24 mouse cellular contexts compared by ENCODE assay signal in genomic region chr11:105928171-105928570, GRCm38 (mm10). TPM values are rescaled to one million over a fixed set of nuclear protein-coding genes. Genes with fewer than 3 reads are reported as not detected.
A peak's percentile ranks its signal among the peaks of the same experiment; 100 is the strongest.
DNase-seq lines count a peak whose midpoint lies in the region; ATAC-seq and TF ChIP-seq lines count a peak whose summit lies in the region.
"Had no signal": no experiment of that assay in that cellular context is flagged by ENCODE, and none has a peak within 500 bp of the region (broad histone marks: within the 10 kb centered on the region; RNA-seq: fewer than 3 reads in every experiment).

No protein-coding gene starts in this region.

- H3K9me3 ChIP-seq in forebrain, embryonic 11.5 days (ENCODE audit: control insufficient read depth, low read length), result no peaks in the 10 kb centered on the region
- H3K9me3 ChIP-seq in forebrain, embryonic 13.5 days (replicated peaks), result no peaks in the 10 kb centered on the region
- no peaks in the 10 kb centered on the region for H3K9me3 ChIP-seq in embryonic facial prominence, embryonic 10.5 days
- no peaks in the 10 kb centered on the region for H3K9me3 ChIP-seq in intestine, embryonic 15.5 days
- H3K9me3 ChIP-seq: embryonic facial prominence, embryonic 13.5 days; embryonic facial prominence, embryonic 15.5 days; forebrain, embryonic 10.5 days; G1E had no signal

- ATAC-seq in forebrain, embryonic 11.5 days (replicated peaks; ENCODE audit: low FRiP score), result no peak
- no peak for ATAC-seq in forebrain, embryonic 13.5 days
- no peak for ATAC-seq in intestine, embryonic 15.5 days
- ATAC-seq: activated CD4-positive, CD25-positive, alpha-beta regulatory T cell, adult 4 months; CD4-positive, CD25-positive, alpha-beta regulatory T cell, adult 4 months; forebrain, embryonic 16.5 days; Patski had no signal

- 72% methylated on average over 5 of the region's 5 CpGs for WGBS in forebrain, embryonic 11.5 days
- 72% methylated on average over 5 of the region's 5 CpGs for whole genome bisulfite sequencing in forebrain, embryonic 13.5 days
- WGBS in kidney, adult 2 months, result 30% methylated on average over 5 of the region's 5 CpGs
- 72% methylated on average over 5 of the region's 5 CpGs for WGBS in embryonic facial prominence, embryonic 10.5 days
- 80% methylated on average over 5 of the region's 5 CpGs for WGBS in intestine, embryonic 15.5 days

- peak; percentile 29 for DNase-seq in forebrain, embryonic 11.5 days (ENCODE audit: low spot score)
- DNase-seq in kidney, adult 2 months, result peak; percentile 54
- DNase-seq in kidney, postnatal 10 days, result no peak
- peak; percentile 2 for DNase-seq in embryonic facial prominence, embryonic 10.5 days (ENCODE audit: low spot score)
- DNase-seq: adrenal gland, adult 8-10 months; adrenal gland, postnatal 14 days; adrenal gland, postnatal 36 days; B cell, adult 2 months; cerebellum, adult 11-12 months; cerebellum, adult 2 months; cerebellum, adult 9-10 months; cerebellum, postnatal 10 days; cerebellum, postnatal 25 days had no signal

- no peak for TF ChIP-seq POLR2A in kidney, adult 2 months (IDR thresholded peaks at IDR 0.05; ENCODE audit: low read depth, low read length)

- H3K9ac ChIP-seq in forebrain, embryonic 11.5 days (ENCODE audit: low read length), result no peak overlapping the region
- H3K9ac ChIP-seq in forebrain, embryonic 13.5 days, result no peak overlapping the region
- H3K9ac ChIP-seq in intestine, embryonic 15.5 days, result no peak overlapping the region
- H3K9ac ChIP-seq: embryonic facial prominence, embryonic 13.5 days; embryonic facial prominence, embryonic 15.5 days had no signal

- no peak overlapping the region for H3K4me3 ChIP-seq in forebrain, embryonic 11.5 days (ENCODE audit: low read depth, low read length)
- H3K4me3 ChIP-seq in forebrain, embryonic 13.5 days, result no peak overlapping the region
- no peak overlapping the region for H3K4me3 ChIP-seq in kidney, adult 2 months (ENCODE audit: insufficient read depth, low read depth, low read length)
- H3K4me3 ChIP-seq in embryonic facial prominence, embryonic 10.5 days, result no peak overlapping the region
- H3K4me3 ChIP-seq in intestine, embryonic 15.5 days (replicated peaks), result no peak overlapping the region
- H3K4me3 ChIP-seq: embryonic facial prominence, embryonic 13.5 days; embryonic facial prominence, embryonic 15.5 days; erythroblast, embryonic 14.5 days; forebrain, embryonic 10.5 days had no signal

- no peaks in the 10 kb centered on the region for H3K36me3 ChIP-seq in forebrain, embryonic 11.5 days (ENCODE audit: control insufficient read depth, insufficient read depth, low read length)
- H3K36me3 ChIP-seq in forebrain, embryonic 13.5 days (ENCODE audit: poor library complexity, severe bottlenecking), result peaks cover 9% of the 10 kb centered on the region
- no peaks in the 10 kb centered on the region for H3K36me3 ChIP-seq in kidney, adult 2 months (ENCODE audit: control insufficient read depth, insufficient read depth, low read length)
- peaks cover 4% of the 10 kb centered on the region for H3K36me3 ChIP-seq in embryonic facial prominence, embryonic 10.5 days (replicated peaks)
- H3K36me3 ChIP-seq in intestine, embryonic 15.5 days, result 0 out of 2 replicates have a peak, but pooled peaks cover 4% of the 10 kb centered on the region
- H3K36me3 ChIP-seq: G1E had no signal

- H3K4me1 ChIP-seq in forebrain, embryonic 11.5 days (replicated peaks; ENCODE audit: control insufficient read depth, insufficient read depth, low read length), result no peaks in the 10 kb centered on the region
- H3K4me1 ChIP-seq in forebrain, embryonic 13.5 days, result peaks cover 5% of the 10 kb centered on the region
- peaks cover 10% of the 10 kb centered on the region; the same call in 1 of the 2 replicates for H3K4me1 ChIP-seq in kidney, adult 2 months (ENCODE audit: control insufficient read depth, insufficient read depth, low read length)
- peaks cover 6% of the 10 kb centered on the region for H3K4me1 ChIP-seq in embryonic facial prominence, embryonic 10.5 days
- 0 out of 2 replicates have a peak, but pooled peaks cover 2% of the 10 kb centered on the region for H3K4me1 ChIP-seq in intestine, embryonic 15.5 days (replicated peaks)

- no peak overlapping the region for H3K27ac ChIP-seq in forebrain, embryonic 11.5 days (ENCODE audit: low read depth, low read length)
- no peak overlapping the region for H3K27ac ChIP-seq in forebrain, embryonic 13.5 days
- H3K27ac ChIP-seq in kidney, adult 2 months (ENCODE audit: insufficient read depth, low read depth, low read length), result no peak overlapping the region
- H3K27ac ChIP-seq in embryonic facial prominence, embryonic 10.5 days (replicated peaks), result no peak overlapping the region
- H3K27ac ChIP-seq in intestine, embryonic 15.5 days, result no peak overlapping the region
- H3K27ac ChIP-seq: embryonic facial prominence, embryonic 13.5 days; embryonic facial prominence, embryonic 15.5 days; forebrain, embryonic 10.5 days had no signal

- TF ChIP-seq CTCF in kidney, adult 2 months (conservative IDR thresholded peaks at IDR 0.05; ENCODE audit: insufficient read depth, insufficient read length, low read depth, low read length), result 0 out of 2 replicates have a peak, but pooled peaks have one; percentile 1

- H3K27me3 ChIP-seq in forebrain, embryonic 11.5 days (ENCODE audit: control insufficient read depth, insufficient read depth, low read length), result no peaks in the 10 kb centered on the region
- H3K27me3 ChIP-seq in forebrain, embryonic 13.5 days, result no peaks in the 10 kb centered on the region
- no peaks in the 10 kb centered on the region for H3K27me3 ChIP-seq in kidney, adult 2 months (replicated peaks; ENCODE audit: control insufficient read depth, insufficient read depth, low read length)
- 0 out of 2 replicates have a peak, but pooled peaks cover 4% of the 10 kb centered on the region for H3K27me3 ChIP-seq in embryonic facial prominence, embryonic 10.5 days (replicated peaks; ENCODE audit: low read depth, poor library complexity, severe bottlenecking)
- no peaks in the 10 kb centered on the region for H3K27me3 ChIP-seq in intestine, embryonic 15.5 days (replicated peaks)
- H3K27me3 ChIP-seq: embryonic facial prominence, embryonic 13.5 days; embryonic facial prominence, embryonic 15.5 days; Patski had no signal

- no peak overlapping the region for H3K4me2 ChIP-seq in forebrain, embryonic 11.5 days (ENCODE audit: low read depth, low read length, severe bottlenecking)
- no peak overlapping the region for H3K4me2 ChIP-seq in forebrain, embryonic 13.5 days
- no peak overlapping the region for H3K4me2 ChIP-seq in intestine, embryonic 15.5 days (replicated peaks)
- H3K4me2 ChIP-seq: embryonic facial prominence, embryonic 13.5 days; embryonic facial prominence, embryonic 15.5 days had no signal

RNA-seq across cellular contexts. Expression of gene Cyb561, which starts 25.0 kb away (rescaled TPM):
- polyA plus RNA-seq in forebrain, embryonic 11.5 days (2014; fragmentation: Nextera tagmentation; extraction: Ambion mirVana), result 11.5 and 13.7 TPM in 2 replicates
- polyA plus RNA-seq in forebrain, embryonic 13.5 days (2015; fragmentation: Nextera tagmentation; extraction: Ambion mirVana), result 17.2 and 21.4 TPM in 2 replicates
- 31.1 and 32.2 TPM in 2 replicates for polyA plus RNA-seq in kidney, adult 2 months (2012; rRNA removed)
- 13.2 and 14.0 TPM in 2 replicates for polyA plus RNA-seq in embryonic facial prominence, embryonic 10.5 days (2016; fragmentation: Nextera tagmentation; extraction: Ambion mirVana)
- 44.0 and 45.5 TPM in 2 replicates for polyA plus RNA-seq in intestine, embryonic 15.5 days (2015; fragmentation: Nextera tagmentation; extraction: Ambion mirVana)
- polyA plus RNA-seq: G1E had no signal

RNA-seq across cellular contexts. Expression of gene Ace, which starts 39.6 kb away (rescaled TPM):
- polyA plus RNA-seq in forebrain, embryonic 11.5 days (2014; fragmentation: Nextera tagmentation; extraction: Ambion mirVana), result 0.67 and 0.90 TPM in 2 replicates
- 0.57 and 0.97 TPM in 2 replicates for polyA plus RNA-seq in forebrain, embryonic 13.5 days (2015; fragmentation: Nextera tagmentation; extraction: Ambion mirVana)
- 68.0 and 132 TPM in 2 replicates for polyA plus RNA-seq in kidney, adult 2 months (2012; rRNA removed)
- polyA plus RNA-seq in embryonic facial prominence, embryonic 10.5 days (2016; fragmentation: Nextera tagmentation; extraction: Ambion mirVana), result 0.45 and 0.50 TPM in 2 replicates
- 6.9 and 11.1 TPM in 2 replicates for polyA plus RNA-seq in intestine, embryonic 15.5 days (2015; fragmentation: Nextera tagmentation; extraction: Ambion mirVana)
- polyA plus RNA-seq: CD4-positive, CD25-positive, alpha-beta regulatory T cell, adult 4 months; erythroblast, embryonic 14.5 days; G1E had no signal
